Mouse (Mus musculus): ENCODE measurements at regions not wholly inside any gene's neighbourhood (a gene's known extent, or its start where the extent isn't known, plus 50 kb on each side); places are given as distances from the start of the nearest gene placed in this dataset.

DNA sequence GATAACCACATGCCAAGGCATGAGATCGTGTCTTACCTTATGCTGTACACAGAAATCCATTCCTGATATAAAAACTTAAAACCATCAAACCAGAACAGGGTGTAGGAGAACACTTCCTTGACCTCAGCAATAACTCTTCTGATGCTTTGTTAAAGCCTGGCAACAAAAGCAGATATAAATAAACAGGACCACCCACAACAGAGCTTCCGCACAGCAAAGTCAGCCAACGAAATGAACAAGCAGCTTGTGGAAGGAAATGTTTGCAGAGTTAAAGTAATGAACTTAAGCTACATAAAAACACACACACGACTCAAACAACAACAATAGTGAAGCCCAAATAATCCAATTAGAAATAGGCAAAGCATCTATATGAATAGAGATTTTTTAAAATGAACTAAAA lies 54.8 kb upstream of the Bach2 start:
- Histone ChIP-seq H3K9me3 (replicated peaks; ENCODE audit: low read length) (no peaks in the 10 kb centered on the region), H3K4me1 (replicated peaks; ENCODE audit: insufficient read depth, low read length) (0 out of 2 replicates have a peak, but pooled peaks cover 3% of the 10 kb centered on the region), H3K27ac (no peak overlapping the region), H3K27me3 (ENCODE audit: insufficient read depth, low read length) (no peaks in the 10 kb centered on the region), H3K36me3 (ENCODE audit: insufficient read depth, low read length) (no peaks in the 10 kb centered on the region), H3K4me3 (replicated peaks; ENCODE audit: low read depth, low read length) (no peak overlapping the region), H3K4me2 (ENCODE audit: low read length) (no peak overlapping the region), H3K9ac (ENCODE audit: low read depth, low read length) (no peak overlapping the region)
- 39% methylated on average over 4 of the region's 4 CpGs for WGBS
- no peak for ATAC-seq (replicated peaks; ENCODE audit: low FRiP score, low read depth)
- no peak for TF ChIP-seq CTCF (IDR thresholded peaks at IDR 0.05; ENCODE audit: low read depth)
- DNase-seq (ENCODE audit: low spot score): peak; percentile 89

DNA sequence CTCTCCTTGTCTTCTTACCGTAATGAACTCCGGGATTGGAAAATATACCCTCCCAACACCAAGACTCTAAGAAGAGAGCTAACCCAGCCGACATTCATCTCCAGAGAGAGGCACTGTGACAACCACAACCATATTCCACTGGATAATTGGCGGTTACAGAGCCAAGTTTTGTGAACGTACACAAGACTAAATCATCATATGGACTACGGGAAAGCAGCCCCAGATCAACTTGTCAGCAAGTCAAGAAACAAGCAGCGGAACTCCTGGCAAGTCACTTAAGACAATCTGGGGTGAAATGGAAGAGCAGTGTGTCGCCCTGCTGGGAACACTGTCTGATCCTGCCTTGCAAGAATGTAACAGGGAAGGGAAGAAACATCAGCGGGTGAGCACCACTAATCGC lies 52.6 kb upstream of the Bach2 start:
- Histone ChIP-seq H3K9me3 (replicated peaks; ENCODE audit: low read length) (no peaks in the 10 kb centered on the region), H3K4me3 (replicated peaks; ENCODE audit: low read depth, low read length) (no peak overlapping the region), H3K4me2 (ENCODE audit: low read length) (no peak overlapping the region), H3K9ac (ENCODE audit: low read depth, low read length) (no peak overlapping the region), H3K36me3 (ENCODE audit: insufficient read depth, low read length) (no peaks in the 10 kb centered on the region), H3K4me1 (replicated peaks; ENCODE audit: insufficient read depth, low read length) (0 out of 2 replicates have a peak, but pooled peaks cover 3% of the 10 kb centered on the region), H3K27ac (no peak overlapping the region), H3K27me3 (ENCODE audit: insufficient read depth, low read length) (no peaks in the 10 kb centered on the region)
- no peak for ATAC-seq (replicated peaks; ENCODE audit: low FRiP score, low read depth)
- WGBS: 86% methylated on average over 10 of the region's 10 CpGs
- no peak for DNase-seq (ENCODE audit: low spot score)
- no peak for TF ChIP-seq CTCF (IDR thresholded peaks at IDR 0.05; ENCODE audit: low read depth)

DNA sequence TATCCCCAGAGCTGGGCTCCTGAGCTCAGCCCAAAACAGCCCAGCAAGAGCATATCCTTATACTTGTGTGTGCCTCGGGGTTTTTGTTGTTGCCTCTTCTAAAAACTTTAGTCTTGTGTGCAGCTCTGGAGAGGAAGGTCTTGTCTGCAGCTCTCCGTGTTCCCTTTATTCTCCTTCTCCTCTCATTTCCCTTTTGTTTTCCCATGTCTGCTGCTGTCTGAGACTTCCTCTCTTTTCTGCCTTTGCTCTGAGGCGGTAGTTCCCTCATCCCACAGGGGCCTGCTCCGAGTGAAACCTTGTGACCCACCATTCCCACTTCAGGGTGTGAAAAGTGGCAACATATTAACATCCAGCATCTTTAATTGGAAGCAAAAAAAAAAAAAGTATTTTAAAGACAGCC lies 51.5 kb upstream of the Bach2 start:
- TF ChIP-seq CTCF (IDR thresholded peaks at IDR 0.05; ENCODE audit: low read depth): no peak
- Histone ChIP-seq H3K4me2 (ENCODE audit: low read length) (no peak overlapping the region), H3K36me3 (ENCODE audit: insufficient read depth, low read length) (no peaks in the 10 kb centered on the region), H3K27ac (no peak overlapping the region), H3K27me3 (ENCODE audit: insufficient read depth, low read length) (no peaks in the 10 kb centered on the region), H3K9ac (ENCODE audit: low read depth, low read length) (no peak overlapping the region), H3K4me1 (replicated peaks; ENCODE audit: insufficient read depth, low read length) (0 out of 2 replicates have a peak, but pooled peaks cover 3% of the 10 kb centered on the region), H3K9me3 (replicated peaks; ENCODE audit: low read length) (no peaks in the 10 kb centered on the region), H3K4me3 (replicated peaks; ENCODE audit: low read depth, low read length) (no peak overlapping the region)
- DNase-seq (ENCODE audit: low spot score): no peak
- 69% methylated on average over 4 of the region's 4 CpGs for WGBS
- no peak for ATAC-seq (replicated peaks; ENCODE audit: low FRiP score, low read depth)

DNA sequence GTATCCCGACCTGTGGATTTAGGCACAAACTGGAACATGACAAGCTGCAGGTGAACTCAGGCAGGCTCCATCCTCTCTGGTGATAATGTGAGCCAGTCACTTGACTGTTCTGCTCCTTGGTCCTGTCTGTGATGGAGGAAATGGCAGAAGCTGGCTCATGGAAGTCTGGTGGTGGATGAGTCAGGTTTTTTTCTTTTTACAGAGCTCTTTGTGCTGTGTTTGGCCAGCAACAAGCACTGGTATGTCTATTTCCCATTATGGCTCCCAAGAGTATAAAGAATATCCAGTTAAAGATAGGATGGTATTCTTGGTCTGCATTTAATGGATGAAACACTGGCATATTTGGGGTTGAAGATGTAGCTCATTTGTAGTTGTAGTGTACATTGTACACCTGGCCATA lies 50.5 kb upstream of the Bach2 start:
- Histone ChIP-seq H3K27ac (no peak overlapping the region), H3K4me2 (ENCODE audit: low read length) (no peak overlapping the region), H3K36me3 (ENCODE audit: insufficient read depth, low read length) (no peaks in the 10 kb centered on the region), H3K9me3 (replicated peaks; ENCODE audit: low read length) (no peaks in the 10 kb centered on the region), H3K9ac (ENCODE audit: low read depth, low read length) (no peak overlapping the region), H3K27me3 (ENCODE audit: insufficient read depth, low read length) (no peaks in the 10 kb centered on the region), H3K4me1 (replicated peaks; ENCODE audit: insufficient read depth, low read length) (0 out of 2 replicates have a peak, but pooled peaks cover 3% of the 10 kb centered on the region), H3K4me3 (replicated peaks; ENCODE audit: low read depth, low read length) (no peak overlapping the region)
- WGBS: 88% methylated on average over 1 of the region's 1 CpGs
- DNase-seq (ENCODE audit: low spot score) (no peak), ATAC-seq (replicated peaks; ENCODE audit: low FRiP score, low read depth) (no peak)
- TF ChIP-seq CTCF (IDR thresholded peaks at IDR 0.05; ENCODE audit: low read depth): no peak

DNA sequence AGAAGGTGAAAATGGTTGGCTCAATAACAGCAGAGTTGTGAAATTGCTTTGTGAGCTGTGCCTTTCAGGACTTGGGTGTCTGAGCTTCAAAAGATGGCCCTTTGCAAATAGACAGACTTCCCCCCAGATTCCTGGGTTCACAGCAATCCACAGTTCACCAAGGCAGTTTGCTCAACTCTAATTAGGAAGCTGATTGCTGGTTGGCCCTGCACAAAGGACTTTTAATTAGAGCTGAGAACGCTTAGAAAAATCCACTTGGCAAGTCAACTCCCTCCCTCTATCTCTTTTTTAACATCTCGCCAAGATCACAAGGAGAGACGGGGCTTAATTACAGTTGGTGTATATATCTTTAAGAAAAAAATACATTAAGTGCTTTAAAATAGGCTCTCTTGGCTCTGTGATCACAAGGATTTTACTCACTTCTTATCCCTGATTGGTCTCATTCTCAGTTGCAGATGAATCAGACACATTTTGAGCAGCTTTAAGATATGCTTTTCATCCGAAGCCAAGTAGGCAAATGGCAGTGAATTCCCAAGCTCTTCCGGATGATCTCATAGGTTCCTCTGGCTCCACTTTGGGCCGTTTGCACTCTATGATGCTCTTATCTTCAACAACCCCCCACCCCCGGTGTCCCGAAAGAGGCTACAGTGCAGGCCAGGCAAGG lies 49.7 kb upstream of the Bach2 start:
- DNase-seq (ENCODE audit: low spot score) (peak; percentile 21), ATAC-seq (replicated peaks; ENCODE audit: low FRiP score, low read depth) (no peak)
- Histone ChIP-seq H3K4me3 (replicated peaks; ENCODE audit: low read depth, low read length) (no peak overlapping the region), H3K27ac (no peak overlapping the region), H3K36me3 (ENCODE audit: insufficient read depth, low read length) (no peaks in the 10 kb centered on the region), H3K9me3 (replicated peaks; ENCODE audit: low read length) (no peaks in the 10 kb centered on the region), H3K4me1 (replicated peaks; ENCODE audit: insufficient read depth, low read length) (0 out of 2 replicates have a peak, but pooled peaks cover 3% of the 10 kb centered on the region), H3K4me2 (ENCODE audit: low read length) (no peak overlapping the region), H3K27me3 (ENCODE audit: insufficient read depth, low read length) (no peaks in the 10 kb centered on the region), H3K9ac (ENCODE audit: low read depth, low read length) (no peak overlapping the region)
- no peak for TF ChIP-seq CTCF (IDR thresholded peaks at IDR 0.05; ENCODE audit: low read depth)
- WGBS: 60% methylated on average over 8 of the region's 8 CpGs

Measured in kidney, postnatal 0 days (tissue).